Mouse (Mus musculus): ENCODE results near the gene Cbfa2t2.

- TF ChIP-seq POLR2A (IDR thresholded peaks at IDR 0.05; ENCODE audit: low read depth, low read length): no peak
- TF ChIP-seq CTCF (IDR thresholded peaks at IDR 0.05; ENCODE audit: extremely low read depth, insufficient read depth, insufficient read length, insufficient replicate concordance): no peak
Observed at GRCm38 (mm10) chr2:154456621-154457020, 20.3 kb downstream of the Cbfa2t2 start.
